Mouse (Mus musculus) midbrain, embryonic 10.5 days (tissue): ENCODE measurements around the gene Numa1. TPM values are rescaled to one million over a fixed set of nuclear protein-coding genes. Genes with fewer than 3 reads are reported as not detected.

Source experiments
- DNase-seq: peaks from one replicate; pipeline ENCODE4 v3.0.0-alpha.2; 2017; ENCODE audit warnings: low spot score
- H3K27ac ChIP-seq: fragments of 300-500 bp; sonication (generic); replicated peaks from 2 replicates; pipeline ENCODE4 v1.5.1; 2016; ENCODE audit warnings: mild to moderate bottlenecking
- H3K27me3 ChIP-seq: fragments of 300-500 bp; sonication (generic); 2 replicates; pipeline ENCODE4 v1.6.1; 2016; ENCODE audit warnings: low read depth, mild to moderate bottlenecking; ENCODE audit not compliant: poor library complexity, severe bottlenecking
- H3K36me3 ChIP-seq: fragments of 300-500 bp; sonication (generic); 2 replicates; pipeline ENCODE4 v1.6.1; 2016; ENCODE audit warnings: mild to moderate bottlenecking, moderate library complexity
- H3K4me1 ChIP-seq: fragments of 300-500 bp; sonication (generic); 2 replicates; pipeline ENCODE4 v1.6.1; 2016
- H3K4me3 ChIP-seq: fragments of 300-500 bp; sonication (generic); 2 replicates; pipeline ENCODE4 v1.5.1; 2016; ENCODE audit warnings: mild to moderate bottlenecking, moderate library complexity
- H3K9me3 ChIP-seq: fragments of 300-500 bp; sonication (generic); replicated peaks from 2 replicates; pipeline ENCODE4 v1.6.1; 2016; ENCODE audit warnings: mild to moderate bottlenecking
- WGBS: fragments of 180-500 bp; shearing (Covaris S2); methylation state at CpG from one replicate; pipeline ENCODE4 v1.1.7; 2016; 5-methylcytosine and 5-hydroxymethylcytosine counted together
- polyA plus RNA-seq: library from polyadenylated mRNA; unstranded; fragments of >200 nt; fragmentation: Nextera tagmentation; extraction: Ambion mirVana; gene quantifications from 2 replicates; pipeline ENCODE4 v1.2.1, GENCODE M21; 2016

The Numa1 gene
- polyA plus RNA-seq, 1 experiment from 2014 or later: 76.9 TPM

GRCm38 (mm10) chr7:101951648-101952047 is 17.7 kb downstream of the Numa1 start:
- Histone ChIP-seq H3K27me3 (no peaks in the 10 kb centered on the region), H3K9me3 (no peaks in the 10 kb centered on the region), H3K4me1 (0 out of 2 replicates have a peak, but pooled peaks cover 3% of the 10 kb centered on the region), H3K27ac (no peak overlapping the region), H3K4me3 (no peak overlapping the region), H3K36me3 (peaks cover 6% of the 10 kb centered on the region; the same call in 1 of the 2 replicates)
- no peak for DNase-seq
- 89% methylated on average over 1 of the region's 1 CpGs for WGBS

GRCm38 (mm10) chr7:101952098-101952497 is 18.2 kb downstream of the Numa1 start:
- Histone ChIP-seq H3K4me1 (0 out of 2 replicates have a peak, but pooled peaks cover 3% of the 10 kb centered on the region), H3K27me3 (no peaks in the 10 kb centered on the region), H3K27ac (no peak overlapping the region), H3K9me3 (no peaks in the 10 kb centered on the region), H3K36me3 (peaks cover 6% of the 10 kb centered on the region; the same call in 1 of the 2 replicates), H3K4me3 (no peak overlapping the region)
- 70% methylated on average over 2 of the region's 2 CpGs for WGBS
- DNase-seq: no peak

DNA sequence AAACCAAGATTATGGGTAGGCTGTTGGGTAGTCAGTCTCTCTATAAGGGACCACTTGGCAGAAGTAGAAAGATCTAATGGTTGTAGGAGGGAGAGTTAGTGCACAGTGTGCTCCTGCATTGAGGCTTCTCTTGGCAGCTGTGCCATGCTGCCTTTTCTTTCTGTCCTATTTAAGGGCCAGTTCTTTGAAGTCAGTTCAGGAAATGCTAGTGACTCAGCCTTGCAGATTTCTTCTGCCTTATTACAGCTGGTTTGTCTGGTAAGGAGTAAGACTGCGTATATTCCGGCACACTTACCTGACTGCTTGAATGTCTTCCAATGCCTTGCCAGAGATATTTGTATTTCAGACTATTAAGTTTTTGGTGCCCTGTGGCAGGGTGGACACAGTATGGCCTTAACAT is 20.3 kb downstream of the Numa1 start:
- 0 out of 2 replicates have a peak, but pooled peaks cover 3% of the 10 kb centered on the region for H3K4me1 ChIP-seq
- 97% methylated on average over 2 of the region's 2 CpGs for WGBS
- no peak for DNase-seq

DNA sequence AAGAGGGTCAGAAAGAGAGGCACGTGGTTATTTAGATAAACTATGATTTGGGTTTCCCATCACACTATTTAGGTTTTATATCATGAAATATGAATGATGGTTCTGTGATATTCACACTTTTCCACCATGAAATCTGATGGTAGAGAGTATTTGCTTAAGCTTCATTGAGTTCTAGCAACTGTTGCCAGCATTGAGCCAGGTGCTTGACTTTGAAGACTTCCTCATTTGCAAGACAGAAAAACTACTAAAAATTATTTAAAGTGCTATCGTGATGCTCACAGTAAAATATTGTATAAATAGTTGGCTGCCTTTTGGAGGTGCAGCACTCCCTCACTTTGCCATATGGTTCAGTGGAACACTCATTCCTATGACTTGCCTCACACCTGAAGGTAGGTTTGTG is 21.4 kb downstream of the Numa1 start:
- H3K4me1 ChIP-seq: 0 out of 2 replicates have a peak, but pooled peaks cover 3% of the 10 kb centered on the region
- 0 out of 2 replicates have a peak, but pooled peaks cover 3% of the 10 kb centered on the region for H3K36me3 ChIP-seq
- DNase-seq: no peak
- H3K27ac ChIP-seq: no peak overlapping the region
- WGBS: 96% methylated on average over 2 of the region's 2 CpGs
- H3K4me3 ChIP-seq: no peak overlapping the region
- no peaks in the 10 kb centered on the region for H3K27me3 ChIP-seq
- no peaks in the 10 kb centered on the region for H3K9me3 ChIP-seq

More for the DNA sequence above, 20.3 kb downstream of the Numa1 start:
- Histone ChIP-seq H3K4me3 (no peak overlapping the region), H3K9me3 (no peaks in the 10 kb centered on the region), H3K27ac (no peak overlapping the region), H3K36me3 (0 out of 2 replicates have a peak, but pooled peaks cover 3% of the 10 kb centered on the region), H3K27me3 (no peaks in the 10 kb centered on the region)

DNA sequence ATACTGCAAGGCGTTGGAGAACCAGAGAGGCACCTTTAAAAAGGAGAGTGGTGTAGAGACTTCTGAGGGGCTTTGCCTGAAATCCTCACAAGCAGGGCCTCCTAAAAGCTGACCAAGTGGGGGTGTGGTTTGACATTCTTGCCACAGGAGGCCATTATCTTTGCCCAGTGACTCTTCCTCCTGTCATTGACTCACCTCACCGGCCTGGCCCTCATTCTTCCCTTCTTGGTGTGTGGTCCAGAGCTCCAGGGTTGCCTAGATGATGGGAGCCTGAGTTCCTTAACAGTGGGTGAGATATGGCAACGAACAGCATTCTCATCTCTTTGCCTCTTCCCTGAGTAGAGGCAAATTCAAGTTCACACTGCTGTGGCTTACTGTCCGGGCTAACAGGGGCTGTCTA is 22.0 kb downstream of the Numa1 start:
- no peaks in the 10 kb centered on the region for H3K27me3 ChIP-seq
- H3K9me3 ChIP-seq: no peaks in the 10 kb centered on the region
- H3K27ac ChIP-seq: no peak overlapping the region
- H3K4me3 ChIP-seq: no peak overlapping the region
- 0 out of 2 replicates have a peak, but pooled peaks cover 3% of the 10 kb centered on the region for H3K36me3 ChIP-seq
- H3K4me1 ChIP-seq: 0 out of 2 replicates have a peak, but pooled peaks cover 3% of the 10 kb centered on the region
- DNase-seq: no peak
- 59% methylated on average over 4 of the region's 4 CpGs for WGBS

- WGBS: 83% methylated on average over 1 of the region's 1 CpGs
- Histone ChIP-seq H3K36me3 (0 out of 2 replicates have a peak, but pooled peaks cover 3% of the 10 kb centered on the region), H3K27me3 (no peaks in the 10 kb centered on the region), H3K4me1 (0 out of 2 replicates have a peak, but pooled peaks cover 3% of the 10 kb centered on the region), H3K27ac (no peak overlapping the region), H3K4me3 (no peak overlapping the region), H3K9me3 (no peaks in the 10 kb centered on the region)
- no peak for DNase-seq
These were observed 22.6 kb downstream of the Numa1 start for GRCm38 (mm10) chr7:101956481-101956880.

- Histone ChIP-seq H3K27ac (no peak overlapping the region), H3K4me1 (0 out of 2 replicates have a peak, but pooled peaks cover 3% of the 10 kb centered on the region), H3K9me3 (no peaks in the 10 kb centered on the region), H3K27me3 (no peaks in the 10 kb centered on the region), H3K36me3 (0 out of 2 replicates have a peak, but pooled peaks cover 3% of the 10 kb centered on the region), H3K4me3 (no peak overlapping the region)
- WGBS: 97% methylated on average over 5 of the region's 5 CpGs
- DNase-seq: no peak
These were observed 23.0 kb downstream of the Numa1 start for GRCm38 (mm10) chr7:101956911-101957310.

GRCm38 (mm10) chr7:101962829-101963228 is 28.9 kb downstream of the Numa1 start:
- no peak for DNase-seq
- Histone ChIP-seq H3K27ac (no peak overlapping the region), H3K4me1 (no peaks in the 10 kb centered on the region), H3K4me3 (no peak overlapping the region), H3K36me3 (no peaks in the 10 kb centered on the region), H3K9me3 (no peaks in the 10 kb centered on the region), H3K27me3 (no peaks in the 10 kb centered on the region)
- 97% methylated on average over 2 of the region's 2 CpGs for WGBS

- no peak for DNase-seq
- H3K4me3 ChIP-seq: no peak overlapping the region
- WGBS: 94% methylated on average over 2 of the region's 2 CpGs
- no peak overlapping the region for H3K27ac ChIP-seq
- no peaks in the 10 kb centered on the region for H3K36me3 ChIP-seq
- H3K27me3 ChIP-seq: no peaks in the 10 kb centered on the region
- no peaks in the 10 kb centered on the region for H3K9me3 ChIP-seq
- peaks cover 4% of the 10 kb centered on the region for H3K4me1 ChIP-seq
These were observed 29.7 kb downstream of the Numa1 start for GRCm38 (mm10) chr7:101963621-101964020.

DNA sequence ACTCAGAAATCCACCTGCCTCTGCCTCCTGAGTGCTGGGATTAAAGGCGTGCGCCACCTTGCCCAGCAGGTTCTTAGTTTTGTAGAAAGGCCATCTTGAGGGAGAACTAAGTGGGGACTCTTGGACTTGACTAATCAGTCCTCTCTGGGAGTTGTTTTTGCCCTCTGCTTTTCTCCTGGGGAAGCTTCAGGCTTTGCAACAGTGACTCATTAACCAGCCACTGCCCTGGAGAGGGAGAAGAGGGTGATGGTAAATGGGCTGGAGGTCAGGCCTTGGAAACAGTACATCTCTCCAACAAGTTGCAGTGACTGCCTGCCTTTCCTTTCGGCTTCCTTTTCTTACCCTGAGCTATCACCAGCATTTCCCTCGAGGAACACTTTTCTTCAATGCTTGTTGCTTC is 30.6 kb downstream of the Numa1 start:
- no peak overlapping the region for H3K4me3 ChIP-seq
- H3K36me3 ChIP-seq: no peaks in the 10 kb centered on the region
- DNase-seq: no peak
- 87% methylated on average over 4 of the region's 4 CpGs for WGBS
- peaks cover 13% of the 10 kb centered on the region for H3K4me1 ChIP-seq
- H3K27me3 ChIP-seq: no peaks in the 10 kb centered on the region
- no peak overlapping the region for H3K27ac ChIP-seq
- H3K9me3 ChIP-seq: no peaks in the 10 kb centered on the region

DNA sequence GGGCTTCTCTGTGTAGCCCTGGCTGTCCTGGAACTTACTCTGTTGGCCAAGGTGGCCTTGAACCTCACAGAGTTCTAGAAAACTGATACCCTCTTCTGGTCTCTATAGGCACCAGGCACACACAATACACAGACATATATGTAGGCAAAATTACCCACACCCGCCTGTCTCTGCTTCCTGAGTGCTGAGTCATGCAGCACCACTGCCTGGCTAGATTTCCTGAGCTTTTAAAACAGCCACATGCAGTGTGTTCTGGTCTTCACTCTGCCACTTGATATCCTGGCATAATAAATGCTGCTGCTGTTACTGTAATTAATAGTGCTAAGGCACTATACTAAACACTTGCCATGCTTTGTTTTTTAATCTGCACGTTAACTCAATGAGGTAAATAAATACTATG is 31.7 kb downstream of the Numa1 start:
- 83% methylated on average over 2 of the region's 2 CpGs for WGBS

GRCm38 (mm10) chr7:101967256-101967655 is 33.3 kb downstream of the Numa1 start:
- H3K9me3 ChIP-seq: no peaks in the 10 kb centered on the region
- WGBS: 93% methylated on average over 1 of the region's 1 CpGs
- DNase-seq: no peak
- no peaks in the 10 kb centered on the region for H3K36me3 ChIP-seq
- H3K27me3 ChIP-seq: no peaks in the 10 kb centered on the region
- no peak overlapping the region for H3K4me3 ChIP-seq
- no peak overlapping the region for H3K27ac ChIP-seq
- peaks cover 32% of the 10 kb centered on the region for H3K4me1 ChIP-seq

More for the DNA sequence above, 31.7 kb downstream of the Numa1 start:
- Histone ChIP-seq H3K4me1 (peaks cover 16% of the 10 kb centered on the region), H3K27me3 (no peaks in the 10 kb centered on the region), H3K27ac (no peak overlapping the region), H3K9me3 (no peaks in the 10 kb centered on the region), H3K4me3 (no peak overlapping the region), H3K36me3 (no peaks in the 10 kb centered on the region)
- DNase-seq: no peak

- no peak for DNase-seq
- Histone ChIP-seq H3K27me3 (no peaks in the 10 kb centered on the region), H3K9me3 (no peaks in the 10 kb centered on the region), H3K27ac (peak overlapping the region; percentile 99), H3K4me1 (peaks cover 42% of the 10 kb centered on the region), H3K36me3 (peaks cover 9% of the 10 kb centered on the region), H3K4me3 (peak overlapping the region; percentile 88)
- WGBS: 60% methylated on average over 2 of the region's 2 CpGs
These were observed 34.8 kb downstream of the Numa1 start for GRCm38 (mm10) chr7:101968751-101969150.
